21 mouse cellular contexts compared by ENCODE assay signal in the genomic region with DNA sequence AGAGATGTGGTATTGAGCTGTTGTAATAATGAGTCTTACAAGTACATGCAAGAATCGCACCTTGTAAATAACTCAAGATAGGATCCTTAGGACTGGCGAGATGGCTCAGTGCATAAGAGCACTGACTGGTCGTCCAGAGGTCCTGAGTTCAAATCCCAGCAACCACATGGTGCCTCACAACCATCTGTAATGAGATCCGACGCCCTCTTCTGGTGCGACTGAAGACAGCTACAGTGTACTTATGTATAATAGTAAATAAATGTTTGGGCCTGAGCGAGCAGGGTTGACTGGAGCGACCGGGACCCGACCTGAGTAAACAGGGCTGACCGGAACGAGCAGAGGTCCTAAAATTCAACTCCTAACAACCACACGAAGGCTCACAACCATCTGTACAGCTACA. TPM values are rescaled to one million over a fixed set of nuclear protein-coding genes. Genes with fewer than 3 reads are reported as not detected.
DNase-seq lines count a peak whose midpoint lies in the region; ATAC-seq and TF ChIP-seq lines count a peak whose summit lies in the region.
"Not testable (repeated sequence)": the region's sequence is repeated elsewhere in the genome, so short reads cannot be mapped to it uniquely, and the experiment has no call there.
"Had no signal": no experiment of that assay in that cellular context is flagged by ENCODE, and none has a peak within 500 bp of the region (broad histone marks: within the 10 kb centered on the region; RNA-seq: fewer than 3 reads in every experiment).

No protein-coding gene starts in this region.

- not testable (repeated sequence) for H3K27me3 ChIP-seq in MEL (ENCODE audit: control insufficient read depth in 1 of 2, insufficient read depth in 2 of 2, low read length in 2 of 2); liver, postnatal 0 days (ENCODE audit: insufficient read depth, low read length)

- TF ChIP-seq POLR2A in MEL (IDR thresholded peaks at IDR 0.05; ENCODE audit: control insufficient read depth in 1 of 2, insufficient read depth in 1 of 2, low read depth in 1 of 2, low read length in 2 of 2, poor library complexity in 1 of 2): not testable (repeated sequence)

- H3K27ac ChIP-seq in MEL (ENCODE audit: control insufficient read depth, low read depth, low read length): not testable (repeated sequence)
- H3K27ac ChIP-seq in liver, postnatal 0 days (ENCODE audit: low read depth): peak overlapping the region; percentile 78

- not testable (repeated sequence) for TF ChIP-seq EP300 in MEL (IDR thresholded peaks at IDR 0.05; ENCODE audit: low read depth in 1 of 2, low read length in 2 of 2); liver, postnatal 0 days (IDR thresholded peaks at IDR 0.05; ENCODE audit: low read depth)

- DNase-seq in CD4-positive helper T cell, adult 2 months (ENCODE audit: low read depth, low spot score): peak; percentile 34
- peak; percentile 11 for DNase-seq in MEL (ENCODE audit: low read depth, low spot score)
- peak; percentile 9 for DNase-seq in layer of hippocampus, adult 11-12 months (ENCODE audit: low spot score)
- not testable (repeated sequence) for DNase-seq in liver, postnatal 0 days
- peak; percentile 27 for DNase-seq in naive thymus-derived CD4-positive, alpha-beta T cell, adult 2 months (ENCODE audit: low read depth)
- peak; percentile 62 for DNase-seq in thymus, postnatal 4 days

- peaks cover 10% of the 10 kb centered on the region for H3K79me2 ChIP-seq in MEL (ENCODE audit: control insufficient read depth, insufficient read depth, low read length, poor library complexity)

- H3K4me1 ChIP-seq in MEL (ENCODE audit: control insufficient read depth in 1 of 2, insufficient read depth in 2 of 2, low read length in 2 of 2); liver, postnatal 0 days (ENCODE audit: insufficient read depth): not testable (repeated sequence)

- H3K9ac ChIP-seq in MEL (ENCODE audit: control insufficient read depth, low read depth, low read length, poor library complexity, severe bottlenecking); liver, postnatal 0 days (replicated peaks): not testable (repeated sequence)

- not testable (repeated sequence) for H3K4me2 ChIP-seq in liver, postnatal 0 days (ENCODE audit: low read depth, low read length)

- 77% methylated on average over 13 of the region's 13 CpGs for whole genome bisulfite sequencing in liver, postnatal 0 days (ENCODE audit: insufficient replicate concordance)

- not testable (repeated sequence) for H3K4me3 ChIP-seq in MEL (ENCODE audit: control insufficient read depth in 1 of 2, insufficient read depth in 1 of 2, low read depth in 2 of 2, low read length in 2 of 2); liver, postnatal 0 days (ENCODE audit: low read depth, low read length)

- not testable (repeated sequence) for H3K9me3 ChIP-seq in MEL (replicated peaks; ENCODE audit: insufficient read depth, low read length); liver, postnatal 0 days (ENCODE audit: low read length)

- TF ChIP-seq RAD21 in MEL (IDR thresholded peaks at IDR 0.05; ENCODE audit: low read depth, low read length): not testable (repeated sequence)

- not testable (repeated sequence) for ATAC-seq in liver, postnatal 0 days

- TF ChIP-seq CTCF in MEL (IDR thresholded peaks at IDR 0.05 in 2 of 3, conservative IDR thresholded peaks at IDR 0.05 in 1 of 3; ENCODE audit: control insufficient read depth in 1 of 3, insufficient read depth in 1 of 3, low read depth in 2 of 3, low read length in 3 of 3, poor library complexity in 1 of 3, severe bottlenecking in 1 of 3): peak in 1 of 3 experiments; percentile 13; a peak in 2 of 6 replicates
- TF ChIP-seq CTCF in liver, postnatal 0 days (IDR thresholded peaks at IDR 0.05; ENCODE audit: low read depth): peak; percentile 21; the same call in 1 of the 2 replicates

- not testable (repeated sequence) for H3K36me3 ChIP-seq in MEL (ENCODE audit: control insufficient read depth in 1 of 2, insufficient read depth in 2 of 2, low read length in 2 of 2); liver, postnatal 0 days (replicated peaks; ENCODE audit: insufficient read depth, low read length)

RNA-seq across cellular contexts. Expression of gene H2-T23, which starts 3.5 kb away (rescaled TPM):
- 18.3 and 20.3 TPM in 2 replicates for total RNA-seq in MEL (2012; rRNA removed)
- 10 to 100 TPM in 1 of 2 experiments, not detected in 1; 12.2 TPM for polyA plus RNA-seq in MEL (2012; ENCODE audit: insufficient read depth in 1 of 2, insufficient read length in 2 of 2, low read depth in 1 of 2, low replicate concordance in 2 of 2, missing spikeins in 1 of 2)
- 113 and 120 TPM in 2 replicates for polyA plus RNA-seq in liver, postnatal 0 days (2015; fragmentation: Nextera tagmentation; extraction: Ambion mirVana)

RNA-seq across cellular contexts. Expression of gene H2-T22, which starts 6.4 kb away (rescaled TPM):
- total RNA-seq in MEL (2012; rRNA removed): 22.5 and 27.0 TPM in 2 replicates
- polyA plus RNA-seq in MEL (2012; ENCODE audit: insufficient read depth in 1 of 2, insufficient read length in 2 of 2, low read depth in 1 of 2, low replicate concordance in 2 of 2, missing spikeins in 1 of 2): 10 to 100 TPM in 1 of 2 experiments, not detected in 1; 45.5 TPM
- 16.2 and 17.1 TPM in 2 replicates for polyA plus RNA-seq in liver, postnatal 0 days (2015; fragmentation: Nextera tagmentation; extraction: Ambion mirVana)

RNA-seq across cellular contexts. Expression of gene Gm6034, which starts 6.6 kb away (rescaled TPM):
- not detected in 2 replicates for total RNA-seq in MEL (2012; rRNA removed)
- under 1 TPM in 1 of 2 experiments, not detected in 1; 0.11 TPM for polyA plus RNA-seq in MEL (2012; ENCODE audit: insufficient read depth in 1 of 2, insufficient read length in 2 of 2, low read depth in 1 of 2, low replicate concordance in 2 of 2, missing spikeins in 1 of 2)
- polyA plus RNA-seq in liver, postnatal 0 days (2015; fragmentation: Nextera tagmentation; extraction: Ambion mirVana): not detected in 2 replicates
- total RNA-seq: adrenal gland, postnatal 10 days; adrenal gland, postnatal 25 days; common myeloid progenitor, adult 5-6 weeks; G1E had no signal
- polyA plus RNA-seq: brain, embryonic 14.5 days; embryonic facial prominence, embryonic 11.5 days; embryonic facial prominence, embryonic 13.5 days; embryonic facial prominence, embryonic 15.5 days; erythroblast, embryonic 14.5 days; forebrain, embryonic 10.5 days; forebrain, embryonic 12.5 days; forebrain, embryonic 14.5 days; forebrain, embryonic 16.5 days; G1E had no signal

RNA-seq across cellular contexts. Expression of gene H2-T24, which starts 15.8 kb away (rescaled TPM):
- 25.4 and 25.9 TPM in 2 replicates for total RNA-seq in MEL (2012; rRNA removed)
- polyA plus RNA-seq in MEL (2012; ENCODE audit: insufficient read depth in 1 of 2, insufficient read length in 2 of 2, low read depth in 1 of 2, low replicate concordance in 2 of 2, missing spikeins in 1 of 2): 10 to 100 TPM in 1 of 2 experiments, not detected in 1; 14.1 TPM
- polyA plus RNA-seq in liver, postnatal 0 days (2015; fragmentation: Nextera tagmentation; extraction: Ambion mirVana): 4.6 and 5.4 TPM in 2 replicates

RNA-seq across cellular contexts. Expression of gene Gm11127, which starts 22.0 kb away (rescaled TPM):
- 5.8 and 6.4 TPM in 2 replicates for total RNA-seq in MEL (2012; rRNA removed)
- 1 to 10 TPM in 1 of 2 experiments, not detected in 1; 1.5 TPM for polyA plus RNA-seq in MEL (2012; ENCODE audit: insufficient read depth in 1 of 2, insufficient read length in 2 of 2, low read depth in 1 of 2, low replicate concordance in 2 of 2, missing spikeins in 1 of 2)
- polyA plus RNA-seq in liver, postnatal 0 days (2015; fragmentation: Nextera tagmentation; extraction: Ambion mirVana): 0.12 TPM in 1 of 2 replicates, not detected in the other
- total RNA-seq: G1E had no signal
- polyA plus RNA-seq: adrenal gland, adult 2 months; brain, embryonic 14.5 days; CD4-positive, CD25-positive, alpha-beta regulatory T cell, adult 4 months; embryonic facial prominence, embryonic 11.5 days; embryonic facial prominence, embryonic 13.5 days; erythroblast, embryonic 14.5 days; forebrain, embryonic 10.5 days; forebrain, embryonic 12.5 days; forebrain, embryonic 14.5 days; G1E had no signal
